Mouse (Mus musculus): Measurements from ENCODE around the gene Piga.

Piga gene

GRCm38 (mm10) chrX:164432682-164433081 is 13.1 kb downstream of the Piga start:
- DNase-seq (ENCODE audit: low spot score) = no peak

- DNase-seq (ENCODE audit: low spot score) = no peak
Measured at GRCm38 (mm10) chrX:164436709-164437108, 17.1 kb downstream of the Piga start, which contains the start of gene Asb11. Asb11 (plus strand) TSS chrX:164436994.

GRCm38 (mm10) chrX:164439462-164439861 is 19.9 kb downstream of the Piga start:
- DNase-seq (ENCODE audit: low spot score) = no peak

- DNase-seq (ENCODE audit: low spot score) = no peak
Measured at GRCm38 (mm10) chrX:164440140-164440539, 20.6 kb downstream of the Piga start.

GRCm38 (mm10) chrX:164440703-164441102 is 21.1 kb downstream of the Piga start:
- no peak for DNase-seq (ENCODE audit: low spot score)

GRCm38 (mm10) chrX:164441306-164441705 is 21.7 kb downstream of the Piga start:
- DNase-seq (ENCODE audit: low spot score) = no peak

- DNase-seq (ENCODE audit: low spot score) = no peak
Measured at GRCm38 (mm10) chrX:164445601-164446000, 26.0 kb downstream of the Piga start.

- DNase-seq (ENCODE audit: low spot score) = no peak
Measured at GRCm38 (mm10) chrX:164446106-164446551, 26.5 kb downstream of the Piga start.

GRCm38 (mm10) chrX:164446835-164447681 is 27.5 kb downstream of the Piga start:
- DNase-seq (ENCODE audit: low spot score) = no peak

- DNase-seq (ENCODE audit: low spot score) = no peak
Measured at GRCm38 (mm10) chrX:164447682-164448071, 28.1 kb downstream of the Piga start.

- DNase-seq (ENCODE audit: low spot score) = peak; percentile 59
Measured at GRCm38 (mm10) chrX:164449201-164449600, 29.6 kb downstream of the Piga start.

GRCm38 (mm10) chrX:164459205-164459878 is 39.8 kb downstream of the Piga start:
- DNase-seq (ENCODE audit: low spot score) = no peak

Data from MN1 (cell line).